Mouse (Mus musculus) midbrain, embryonic 13.5 days (tissue): Measurements from ENCODE around the gene Scgb1c1. TPM values are rescaled to one million over a fixed set of nuclear protein-coding genes. Genes with fewer than 3 reads are reported as not detected.

Source experiments
- ATAC-seq: fragments of 200-750 bp; cut with Nextera tagmentation; 2 replicates; pipeline ENCODE4 v1.8.0; 2017; ENCODE audit warnings: mild to moderate bottlenecking, moderate TSS enrichment, moderate library complexity
- H3K27ac ChIP-seq: fragments of 300-500 bp; sonication (generic); 2 replicates; pipeline ENCODE4 v1.5.1; 2015; ENCODE audit warnings: inconsistent platforms, mild to moderate bottlenecking, moderate library complexity
- H3K27me3 ChIP-seq: fragments of 300-500 bp; sonication (generic); 2 replicates; pipeline ENCODE4 v1.6.1; 2015; ENCODE audit warnings: mild to moderate bottlenecking, inconsistent platforms
- H3K36me3 ChIP-seq: fragments of 300-500 bp; sonication (generic); 2 replicates; pipeline ENCODE4 v1.6.1; 2015; ENCODE audit warnings: mild to moderate bottlenecking, inconsistent platforms
- H3K4me1 ChIP-seq: fragments of 300-500 bp; sonication (generic); replicated peaks from 2 replicates; pipeline ENCODE4 v1.6.1; 2015; ENCODE audit warnings: inconsistent platforms
- H3K4me2 ChIP-seq: fragments of 300-500 bp; sonication (generic); replicated peaks from 2 replicates; pipeline ENCODE4 v1.6.1; 2015; ENCODE audit warnings: moderate library complexity, mild to moderate bottlenecking, inconsistent platforms
- H3K4me3 ChIP-seq: fragments of 300-500 bp; sonication (generic); replicated peaks from 2 replicates; pipeline ENCODE4 v1.5.1; 2015; ENCODE audit warnings: mild to moderate bottlenecking, inconsistent platforms
- H3K9ac ChIP-seq: fragments of 300-500 bp; sonication (generic); replicated peaks from 2 replicates; pipeline ENCODE4 v1.6.1; 2015; ENCODE audit warnings: mild to moderate bottlenecking, inconsistent platforms
- H3K9me3 ChIP-seq: fragments of 300-500 bp; sonication (generic); 2 replicates; pipeline ENCODE4 v1.6.1; 2016; ENCODE audit warnings: mild to moderate bottlenecking, inconsistent platforms
- WGBS: fragments of 180-500 bp; shearing (Covaris S2); methylation state at CpG from one replicate; pipeline ENCODE4 v1.1.7; 2015; 5-methylcytosine and 5-hydroxymethylcytosine counted together
- polyA plus RNA-seq: library from polyadenylated mRNA; unstranded; fragments of >200 nt; fragmentation: Nextera tagmentation; extraction: Ambion mirVana; gene quantifications from 2 replicates; pipeline ENCODE4 v1.2.1, GENCODE M21; 2015

Scgb1c1 gene
- polyA plus RNA-seq, 1 experiment from 2014 or later: not detected

- Histone ChIP-seq H3K36me3 (peaks cover 18% of the 10 kb centered on the region), H3K4me3 (no peak within 1 kb of the TSS), H3K9ac (no peak within 1 kb of the TSS), H3K9me3 (no peaks in the 10 kb centered on the region), H3K4me2 (no peak within 1 kb of the TSS), H3K4me1 (no peaks in the 10 kb centered on the region), H3K27ac (no peak within 1 kb of the TSS), H3K27me3 (peaks cover 14% of the 10 kb centered on the region)
- ATAC-seq: no peak
- WGBS: 76% methylated on average over 11 of the region's 11 CpGs
Measured at GRCm38 (mm10) chr7:140847755-140848580, 2.6 kb downstream of the Scgb1c1 start, which contains the start of gene Odf3. Gene Odf3 (plus strand): TSS chr7:140847805.

GRCm38 (mm10) chr7:140848591-140848990 lies 3.2 kb downstream of the Scgb1c1 start:
- H3K27ac ChIP-seq: no peak overlapping the region
- WGBS: 94% methylated on average over 10 of the region's 10 CpGs
- no peak for ATAC-seq
- H3K4me2 ChIP-seq: no peak overlapping the region
- H3K4me3 ChIP-seq: no peak overlapping the region
- peaks cover 7% of the 10 kb centered on the region for H3K27me3 ChIP-seq
- no peak overlapping the region for H3K9ac ChIP-seq
- H3K4me1 ChIP-seq: no peaks in the 10 kb centered on the region
- peaks cover 24% of the 10 kb centered on the region for H3K36me3 ChIP-seq
- no peaks in the 10 kb centered on the region for H3K9me3 ChIP-seq

GRCm38 (mm10) chr7:140851916-140852315 lies 6.6 kb downstream of the Scgb1c1 start:
- peaks cover 4% of the 10 kb centered on the region for H3K27me3 ChIP-seq
- no peaks in the 10 kb centered on the region for H3K9me3 ChIP-seq
- H3K4me3 ChIP-seq: no peak overlapping the region
- H3K9ac ChIP-seq: no peak overlapping the region
- ATAC-seq: no peak
- H3K4me1 ChIP-seq: peaks cover 12% of the 10 kb centered on the region
- 98% methylated on average over 4 of the region's 4 CpGs for WGBS
- no peak overlapping the region for H3K4me2 ChIP-seq
- no peak overlapping the region for H3K27ac ChIP-seq
- peaks cover 35% of the 10 kb centered on the region for H3K36me3 ChIP-seq

GRCm38 (mm10) chr7:140853386-140853785 lies 8.0 kb downstream of the Scgb1c1 start:
- Histone ChIP-seq H3K9ac (no peak overlapping the region), H3K4me2 (no peak overlapping the region), H3K9me3 (no peaks in the 10 kb centered on the region), H3K4me1 (peaks cover 20% of the 10 kb centered on the region), H3K27ac (no peak overlapping the region), H3K27me3 (no peaks in the 10 kb centered on the region), H3K36me3 (peaks cover 35% of the 10 kb centered on the region), H3K4me3 (no peak overlapping the region)
- no peak for ATAC-seq
- WGBS: 90% methylated on average over 9 of the region's 9 CpGs

GRCm38 (mm10) chr7:140854483-140854882 lies 9.1 kb downstream of the Scgb1c1 start:
- H3K4me3 ChIP-seq: 0 out of 2 replicates have a peak overlapping the region, but pooled peaks have one; percentile 88
- no peak overlapping the region for H3K9ac ChIP-seq
- no peaks in the 10 kb centered on the region for H3K27me3 ChIP-seq
- WGBS: 91% methylated on average over 18 of the region's 18 CpGs
- ATAC-seq: no peak
- no peak overlapping the region for H3K4me2 ChIP-seq
- H3K9me3 ChIP-seq: no peaks in the 10 kb centered on the region
- no peak overlapping the region for H3K27ac ChIP-seq
- H3K4me1 ChIP-seq: peaks cover 31% of the 10 kb centered on the region
- H3K36me3 ChIP-seq: peaks cover 44% of the 10 kb centered on the region

- peak overlapping the region; percentile 94 for H3K4me2 ChIP-seq
- peak overlapping the region; percentile 94 for H3K9ac ChIP-seq
- WGBS: 78% methylated on average over 9 of the region's 9 CpGs
- H3K4me3 ChIP-seq: peak overlapping the region; percentile 88
- peaks cover 51% of the 10 kb centered on the region for H3K36me3 ChIP-seq
- H3K27ac ChIP-seq: no peak overlapping the region
- peaks cover 38% of the 10 kb centered on the region for H3K4me1 ChIP-seq
- no peaks in the 10 kb centered on the region for H3K9me3 ChIP-seq
- no peak for ATAC-seq
- no peaks in the 10 kb centered on the region for H3K27me3 ChIP-seq
Measured at GRCm38 (mm10) chr7:140855181-140855580, 9.8 kb downstream of the Scgb1c1 start.

- peak within 1 kb of the TSS; percentile 94 for H3K4me2 ChIP-seq
- H3K36me3 ChIP-seq: peaks cover 60% of the 10 kb centered on the region
- H3K4me3 ChIP-seq: peak within 1 kb of the TSS; percentile 88
- 1% methylated on average over 51 of the region's 51 CpGs for WGBS
- peaks cover 40% of the 10 kb centered on the region for H3K4me1 ChIP-seq
- peak; percentile 85 for ATAC-seq
- no peaks in the 10 kb centered on the region for H3K9me3 ChIP-seq
- H3K9ac ChIP-seq: peak within 1 kb of the TSS; percentile 94
- peak within 1 kb of the TSS; percentile 90 for H3K27ac ChIP-seq
- H3K27me3 ChIP-seq: no peaks in the 10 kb centered on the region
Measured at GRCm38 (mm10) chr7:140855860-140856784, 10.8 kb downstream of the Scgb1c1 start, which contains the start of gene Gm45785. Gene Gm45785 (minus strand): TSS chr7:140856331.

GRCm38 (mm10) chr7:140856785-140857549 lies 11.6 kb downstream of the Scgb1c1 start, which contains the start of gene Ric8a:
Gene Ric8a (plus strand): TSS chr7:140856957.
- Histone ChIP-seq H3K9me3 (no peaks in the 10 kb centered on the region), H3K4me2 (peak within 1 kb of the TSS; percentile 94), H3K9ac (peak within 1 kb of the TSS; percentile 94), H3K4me3 (peak within 1 kb of the TSS; percentile 88), H3K27me3 (no peaks in the 10 kb centered on the region), H3K4me1 (peaks cover 40% of the 10 kb centered on the region), H3K36me3 (peaks cover 61% of the 10 kb centered on the region), H3K27ac (peak within 1 kb of the TSS; percentile 90)
- ATAC-seq: peak; percentile 85
- WGBS: under 1% methylated on average over 50 of the region's 50 CpGs

GRCm38 (mm10) chr7:140857550-140858505 lies 12.5 kb downstream of the Scgb1c1 start, which contains the start of gene Bet1l:
Gene Bet1l (minus strand): TSS chr7:140857577.
- H3K4me1 ChIP-seq: peaks cover 40% of the 10 kb centered on the region
- H3K9ac ChIP-seq: peak within 1 kb of the TSS; percentile 94
- H3K36me3 ChIP-seq: peaks cover 61% of the 10 kb centered on the region
- ATAC-seq: peak; percentile 57
- peak within 1 kb of the TSS; percentile 94 for H3K4me2 ChIP-seq
- H3K27me3 ChIP-seq: no peaks in the 10 kb centered on the region
- H3K27ac ChIP-seq: peak within 1 kb of the TSS; percentile 90
- WGBS: 40% methylated on average over 40 of the region's 40 CpGs
- H3K4me3 ChIP-seq: peak within 1 kb of the TSS; percentile 88
- H3K9me3 ChIP-seq: no peaks in the 10 kb centered on the region

GRCm38 (mm10) chr7:140858746-140859145 lies 13.4 kb downstream of the Scgb1c1 start:
- Histone ChIP-seq H3K27me3 (no peaks in the 10 kb centered on the region), H3K4me3 (peak overlapping the region; percentile 88), H3K4me2 (peak overlapping the region; percentile 94), H3K4me1 (peaks cover 40% of the 10 kb centered on the region), H3K9ac (peak overlapping the region; percentile 94), H3K36me3 (peaks cover 61% of the 10 kb centered on the region), H3K9me3 (no peaks in the 10 kb centered on the region), H3K27ac (no peak overlapping the region)
- ATAC-seq: no peak
- WGBS: 97% methylated on average over 8 of the region's 8 CpGs
